Mouse (Mus musculus): ENCODE results near the gene Filip1l. TPM values are rescaled to one million over a fixed set of nuclear protein-coding genes. Genes with fewer than 3 reads are reported as not detected.

Gene Filip1l
- polyA plus RNA-seq, 1 experiment: 3.2 TPM

DNA sequence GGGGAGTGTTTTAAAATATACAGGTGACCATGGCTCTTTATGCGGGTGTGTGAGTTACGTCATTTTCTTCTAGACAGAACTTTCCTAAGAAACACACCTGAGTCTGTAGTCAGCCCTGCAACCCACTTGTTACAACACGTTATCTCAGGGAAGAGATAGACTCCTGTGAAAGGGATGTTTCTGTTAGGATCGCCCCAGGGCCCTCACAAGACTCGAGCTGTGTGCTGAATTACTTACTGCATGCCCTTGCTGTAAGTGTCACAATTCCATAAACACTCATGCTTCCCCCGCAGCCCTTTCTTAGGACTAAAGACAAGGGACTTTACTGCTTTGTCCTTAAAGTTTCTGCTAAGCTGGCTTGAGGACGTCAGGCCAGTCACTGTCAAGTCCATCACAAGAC lies 20.6 kb upstream of the Filip1l start:
- no peak overlapping the region for H3K27ac ChIP-seq (ENCODE audit: insufficient read depth, low read depth, low read length)
- H3K4me1 ChIP-seq (ENCODE audit: control insufficient read depth, insufficient read depth, insufficient read length, low read length): no peaks in the 10 kb centered on the region
- no peaks in the 10 kb centered on the region for H3K36me3 ChIP-seq (ENCODE audit: control insufficient read depth, insufficient read depth, low read length)
- no peaks in the 10 kb centered on the region for H3K27me3 ChIP-seq (ENCODE audit: control insufficient read depth, insufficient read depth, low read length)
- no peak overlapping the region for H3K4me3 ChIP-seq (ENCODE audit: low read depth, low read length)
- WGBS: 75% methylated on average over 7 of the region's 7 CpGs
- TF ChIP-seq POLR2A (IDR thresholded peaks at IDR 0.05; ENCODE audit: low read depth, low read length) (no peak), CTCF (IDR thresholded peaks at IDR 0.05; ENCODE audit: extremely low read depth, insufficient read length, insufficient replicate concordance, low read depth, low read length) (no peak)

DNA sequence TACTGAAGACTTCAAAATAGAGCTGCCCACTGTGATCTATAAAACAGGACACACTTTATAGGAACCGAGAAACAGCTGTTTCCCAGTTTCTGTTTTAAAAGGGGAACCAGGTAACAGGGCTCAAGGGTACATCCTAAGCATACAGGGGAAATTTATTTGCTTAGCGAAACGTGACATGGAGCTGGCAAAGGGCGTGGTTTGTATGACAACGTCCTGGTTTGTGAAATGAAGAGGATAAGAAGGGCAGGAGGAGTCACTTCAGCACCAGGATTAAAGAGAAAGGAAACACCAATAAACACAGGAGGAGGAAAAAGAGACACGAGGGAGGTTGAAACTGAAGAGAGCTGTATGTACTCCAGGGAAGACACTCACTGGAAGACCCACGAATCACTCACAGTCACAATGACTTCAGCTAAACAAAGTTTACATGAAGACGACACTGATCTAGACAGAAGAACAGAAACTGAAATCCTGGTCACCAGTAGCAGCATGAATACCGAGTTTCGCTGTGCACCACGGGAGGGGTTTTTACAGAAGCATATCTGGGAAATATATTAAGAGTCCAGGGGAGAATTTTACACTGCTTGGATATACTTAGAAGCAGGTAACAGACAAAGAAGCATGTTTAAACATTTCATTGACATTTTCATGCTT lies 16.0 kb upstream of the Filip1l start:
- Histone ChIP-seq H3K27ac (ENCODE audit: insufficient read depth, low read depth, low read length) (peak overlapping the region; percentile 86), H3K4me3 (ENCODE audit: low read depth, low read length) (no peak overlapping the region), H3K36me3 (ENCODE audit: control insufficient read depth, insufficient read depth, low read length) (no peaks in the 10 kb centered on the region), H3K27me3 (ENCODE audit: control insufficient read depth, insufficient read depth, low read length) (no peaks in the 10 kb centered on the region), H3K4me1 (ENCODE audit: control insufficient read depth, insufficient read depth, insufficient read length, low read length) (no peaks in the 10 kb centered on the region)
- TF ChIP-seq POLR2A (IDR thresholded peaks at IDR 0.05; ENCODE audit: low read depth, low read length) (no peak), CTCF (IDR thresholded peaks at IDR 0.05; ENCODE audit: extremely low read depth, insufficient read length, insufficient replicate concordance, low read depth, low read length) (no peak)
- WGBS: 19% methylated on average over 11 of the region's 11 CpGs

DNA sequence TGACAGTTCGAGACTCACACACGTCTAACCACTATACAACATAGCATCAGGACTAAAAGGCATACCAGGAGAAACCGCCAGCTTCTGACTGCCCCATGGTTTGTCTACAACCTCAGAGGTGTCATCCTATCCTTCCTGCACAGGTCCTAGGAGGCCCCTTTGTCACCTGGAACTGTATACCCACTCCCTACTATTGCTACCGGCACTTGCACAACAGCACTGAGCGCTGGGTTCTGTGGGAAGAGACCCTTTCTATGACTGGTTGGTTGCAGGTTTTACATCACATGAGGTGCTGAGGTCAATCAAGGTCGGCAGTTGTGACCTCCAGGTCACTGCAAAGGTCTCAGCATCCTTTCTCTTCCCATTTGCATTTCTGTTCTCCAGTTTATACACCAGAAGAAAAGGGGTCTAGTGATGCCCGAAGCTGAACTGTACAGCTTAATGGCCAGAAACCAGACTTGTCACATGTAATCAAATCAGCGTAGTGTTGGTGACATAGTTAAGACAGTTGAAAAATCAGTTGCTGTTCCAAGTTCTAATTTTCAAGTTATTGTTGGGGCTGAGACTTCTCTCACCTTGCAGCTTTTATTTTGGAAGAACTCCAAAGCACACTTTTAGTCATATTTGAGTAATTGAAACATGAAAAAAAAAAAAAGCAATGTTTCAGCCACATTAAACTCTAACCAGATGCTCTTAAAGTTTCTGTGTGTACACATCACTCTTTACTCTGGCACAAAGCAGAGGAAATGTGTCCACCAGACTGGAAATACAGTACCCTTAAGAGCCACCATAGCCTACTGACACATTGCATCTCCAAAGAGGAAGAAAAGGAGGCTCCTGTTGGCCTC lies 12.9 kb upstream of the Filip1l start:
- H3K4me3 ChIP-seq (ENCODE audit: low read depth, low read length): no peak overlapping the region
- H3K36me3 ChIP-seq (ENCODE audit: control insufficient read depth, insufficient read depth, low read length): no peaks in the 10 kb centered on the region
- WGBS: 88% methylated on average over 8 of the region's 8 CpGs
- no peak overlapping the region for H3K27ac ChIP-seq (ENCODE audit: insufficient read depth, low read depth, low read length)
- H3K27me3 ChIP-seq (ENCODE audit: control insufficient read depth, insufficient read depth, low read length): no peaks in the 10 kb centered on the region
- TF ChIP-seq CTCF (IDR thresholded peaks at IDR 0.05; ENCODE audit: extremely low read depth, insufficient read length, insufficient replicate concordance, low read depth, low read length): no peak
- no peak for TF ChIP-seq POLR2A (IDR thresholded peaks at IDR 0.05; ENCODE audit: low read depth, low read length)
- no peaks in the 10 kb centered on the region for H3K4me1 ChIP-seq (ENCODE audit: control insufficient read depth, insufficient read depth, insufficient read length, low read length)

DNA sequence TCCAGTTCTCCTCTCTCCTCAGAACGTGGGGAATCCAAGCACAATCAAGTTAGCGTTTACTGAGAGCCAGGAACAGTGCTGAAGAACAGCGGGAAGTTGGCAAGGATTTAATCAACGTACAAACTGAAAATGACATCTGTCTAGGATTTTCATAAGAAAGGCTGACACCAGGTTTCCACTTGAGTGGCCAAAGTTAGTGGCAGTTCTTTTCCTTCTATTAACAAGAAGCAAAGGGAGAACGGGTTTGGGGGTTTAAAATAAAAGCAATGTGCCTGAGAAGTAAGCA lies 12.3 kb upstream of the Filip1l start:
- Histone ChIP-seq H3K4me3 (ENCODE audit: low read depth, low read length) (no peak overlapping the region), H3K27me3 (ENCODE audit: control insufficient read depth, insufficient read depth, low read length) (no peaks in the 10 kb centered on the region), H3K27ac (ENCODE audit: insufficient read depth, low read depth, low read length) (no peak overlapping the region), H3K4me1 (ENCODE audit: control insufficient read depth, insufficient read depth, insufficient read length, low read length) (no peaks in the 10 kb centered on the region), H3K36me3 (ENCODE audit: control insufficient read depth, insufficient read depth, low read length) (no peaks in the 10 kb centered on the region)
- WGBS: 56% methylated on average over 5 of the region's 5 CpGs
- TF ChIP-seq CTCF (IDR thresholded peaks at IDR 0.05; ENCODE audit: extremely low read depth, insufficient read length, insufficient replicate concordance, low read depth, low read length) (no peak), POLR2A (IDR thresholded peaks at IDR 0.05; ENCODE audit: low read depth, low read length) (no peak)

DNA sequence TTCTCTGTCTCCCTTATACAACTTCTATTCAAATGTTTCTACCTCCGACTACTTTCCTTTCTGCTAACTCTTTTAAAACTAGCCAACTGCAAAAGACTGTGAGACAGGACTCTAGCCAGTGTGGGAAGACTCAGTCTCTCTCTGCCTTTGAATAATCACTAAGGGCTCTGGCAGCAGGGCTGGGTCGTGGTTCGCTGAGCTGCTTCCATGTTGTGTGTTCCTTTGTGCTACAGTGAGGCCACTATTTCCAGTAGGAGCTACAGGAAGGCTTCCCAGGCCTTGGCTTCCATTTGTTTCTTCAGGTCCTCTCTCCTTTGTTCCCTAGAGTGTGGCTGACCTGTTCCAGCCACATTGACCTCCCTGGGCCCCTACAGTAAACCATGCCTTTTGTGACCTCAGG lies 6.6 kb upstream of the Filip1l start:
- no peak for TF ChIP-seq POLR2A (IDR thresholded peaks at IDR 0.05; ENCODE audit: low read depth, low read length)
- no peak for TF ChIP-seq CTCF (IDR thresholded peaks at IDR 0.05; ENCODE audit: extremely low read depth, insufficient read length, insufficient replicate concordance, low read depth, low read length)
- Histone ChIP-seq H3K27ac (ENCODE audit: insufficient read depth, low read depth, low read length) (no peak overlapping the region), H3K4me1 (ENCODE audit: control insufficient read depth, insufficient read depth, insufficient read length, low read length) (0 out of 2 replicates have a peak, but pooled peaks cover 2% of the 10 kb centered on the region), H3K36me3 (ENCODE audit: control insufficient read depth, insufficient read depth, low read length) (no peaks in the 10 kb centered on the region), H3K27me3 (ENCODE audit: control insufficient read depth, insufficient read depth, low read length) (no peaks in the 10 kb centered on the region), H3K4me3 (ENCODE audit: low read depth, low read length) (no peak overlapping the region)
- 86% methylated on average over 3 of the region's 3 CpGs for WGBS

DNA sequence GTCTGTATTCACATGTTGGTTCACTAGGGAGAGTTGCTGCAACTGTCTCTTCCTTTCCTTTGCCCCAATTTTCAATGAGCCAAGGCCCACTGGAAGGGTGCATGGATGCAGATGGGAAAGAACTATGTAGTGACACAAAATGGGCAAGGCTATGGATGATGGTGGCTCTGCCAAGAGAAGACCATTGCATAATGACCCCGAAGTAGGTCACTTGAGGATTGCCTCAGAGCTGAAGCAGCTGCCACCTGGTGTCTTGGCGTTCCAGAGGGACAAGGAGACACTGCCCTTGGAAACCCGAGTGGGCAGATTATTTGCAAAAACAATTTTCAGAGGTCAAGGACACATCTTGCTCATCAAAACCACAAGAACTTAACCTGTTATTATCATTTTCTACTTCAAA lies 3.9 kb upstream of the Filip1l start:
- H3K27me3 ChIP-seq (ENCODE audit: control insufficient read depth, insufficient read depth, low read length): no peaks in the 10 kb centered on the region
- no peak overlapping the region for H3K4me3 ChIP-seq (ENCODE audit: low read depth, low read length)
- WGBS: 68% methylated on average over 3 of the region's 3 CpGs
- H3K27ac ChIP-seq (ENCODE audit: insufficient read depth, low read depth, low read length): no peak overlapping the region
- no peak for TF ChIP-seq POLR2A (IDR thresholded peaks at IDR 0.05; ENCODE audit: low read depth, low read length)
- no peak for TF ChIP-seq CTCF (IDR thresholded peaks at IDR 0.05; ENCODE audit: extremely low read depth, insufficient read length, insufficient replicate concordance, low read depth, low read length)
- H3K4me1 ChIP-seq (ENCODE audit: control insufficient read depth, insufficient read depth, insufficient read length, low read length): 0 out of 2 replicates have a peak, but pooled peaks cover 2% of the 10 kb centered on the region
- no peaks in the 10 kb centered on the region for H3K36me3 ChIP-seq (ENCODE audit: control insufficient read depth, insufficient read depth, low read length)

DNA sequence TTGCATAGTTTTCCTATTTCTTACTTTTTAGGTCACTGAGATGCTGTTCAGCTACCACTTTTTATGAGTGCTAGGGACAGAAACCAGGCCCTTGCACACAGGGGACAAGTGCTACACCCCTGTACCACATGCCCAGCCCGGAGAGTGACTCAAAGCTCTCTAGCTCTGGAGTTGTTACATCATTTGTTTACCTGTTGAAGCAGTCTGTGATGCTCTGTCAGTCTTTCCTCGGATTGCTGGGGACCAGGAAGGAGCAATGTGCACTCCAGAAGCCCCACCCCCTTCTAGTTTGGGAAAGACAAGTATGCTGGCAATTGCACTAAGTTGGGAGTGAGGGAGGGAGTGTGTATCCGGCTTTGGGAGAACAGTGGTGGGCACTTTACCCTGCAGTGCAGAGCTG lies 3.2 kb upstream of the Filip1l start:
- TF ChIP-seq CTCF (IDR thresholded peaks at IDR 0.05; ENCODE audit: extremely low read depth, insufficient read length, insufficient replicate concordance, low read depth, low read length) (no peak), POLR2A (IDR thresholded peaks at IDR 0.05; ENCODE audit: low read depth, low read length) (no peak)
- Histone ChIP-seq H3K4me3 (ENCODE audit: low read depth, low read length) (no peak overlapping the region), H3K27me3 (ENCODE audit: control insufficient read depth, insufficient read depth, low read length) (no peaks in the 10 kb centered on the region), H3K36me3 (ENCODE audit: control insufficient read depth, insufficient read depth, low read length) (no peaks in the 10 kb centered on the region), H3K4me1 (ENCODE audit: control insufficient read depth, insufficient read depth, insufficient read length, low read length) (0 out of 2 replicates have a peak, but pooled peaks cover 2% of the 10 kb centered on the region), H3K27ac (ENCODE audit: insufficient read depth, low read depth, low read length) (no peak overlapping the region)
- WGBS: 25% methylated on average over 3 of the region's 3 CpGs
